Mouse (Mus musculus): ENCODE measurements around the gene Gm20388.
A peak's percentile ranks its signal among the peaks of the same experiment; 100 is the strongest.

Gene Gm20388

GRCm38 (mm10) chr8:122333531-122333930 lies 2422.9 kb downstream of the Gm20388 start:
- no peak for DNase-seq (ENCODE audit: low read depth)

GRCm38 (mm10) chr8:122334791-122335490 lies 2424.3 kb downstream of the Gm20388 start:
- no peak for DNase-seq (ENCODE audit: low read depth)

GRCm38 (mm10) chr8:122335638-122336250 lies 2425.1 kb downstream of the Gm20388 start:
- no peak for DNase-seq (ENCODE audit: low read depth)

GRCm38 (mm10) chr8:122336251-122336910 lies 2425.7 kb downstream of the Gm20388 start:
- DNase-seq (ENCODE audit: low read depth): no peak

- DNase-seq (ENCODE audit: low read depth): peak; percentile 56
Observed at GRCm38 (mm10) chr8:122338852-122339251, 2428.2 kb downstream of the Gm20388 start.

- no peak for DNase-seq (ENCODE audit: low read depth)
Observed at GRCm38 (mm10) chr8:122340761-122341160, 2430.1 kb downstream of the Gm20388 start.

- no peak for DNase-seq (ENCODE audit: low read depth)
Observed at GRCm38 (mm10) chr8:122341790-122342189, 2431.1 kb downstream of the Gm20388 start.

GRCm38 (mm10) chr8:122342362-122342761 lies 2431.7 kb downstream of the Gm20388 start:
- DNase-seq (ENCODE audit: low read depth): peak; percentile 77

- DNase-seq (ENCODE audit: low read depth): peak; percentile 56
Observed at GRCm38 (mm10) chr8:122342806-122343209, 2432.2 kb downstream of the Gm20388 start.

GRCm38 (mm10) chr8:122343341-122343740 lies 2432.7 kb downstream of the Gm20388 start:
- DNase-seq (ENCODE audit: low read depth): peak; percentile 25

- peak; percentile 81 for DNase-seq (ENCODE audit: low read depth)
Observed at GRCm38 (mm10) chr8:122343758-122344157, 2433.1 kb downstream of the Gm20388 start.

GRCm38 (mm10) chr8:122344219-122344618 lies 2433.6 kb downstream of the Gm20388 start:
- peak; percentile 79 for DNase-seq (ENCODE audit: low read depth)

GRCm38 (mm10) chr8:122345181-122346095 lies 2434.8 kb downstream of the Gm20388 start:
- no peak for DNase-seq (ENCODE audit: low read depth)

GRCm38 (mm10) chr8:122347811-122348552 lies 2437.3 kb downstream of the Gm20388 start:
- DNase-seq (ENCODE audit: low read depth): peak; percentile 96

GRCm38 (mm10) chr8:122349357-122350297 lies 2439.0 kb downstream of the Gm20388 start:
- no peak for DNase-seq (ENCODE audit: low read depth)

- no peak for DNase-seq (ENCODE audit: low read depth)
Observed at GRCm38 (mm10) chr8:122350309-122351089, 2439.9 kb downstream of the Gm20388 start.

- no peak for DNase-seq (ENCODE audit: low read depth)
Observed at GRCm38 (mm10) chr8:122354157-122354556, 2443.5 kb downstream of the Gm20388 start.

GRCm38 (mm10) chr8:122355642-122356606 lies 2445.3 kb downstream of the Gm20388 start:
- peak; percentile 81 for DNase-seq (ENCODE audit: low read depth)

Measured in NIH3T3 (cell line).